8 mouse cellular contexts compared by ENCODE assay signal in the genomic region with DNA sequence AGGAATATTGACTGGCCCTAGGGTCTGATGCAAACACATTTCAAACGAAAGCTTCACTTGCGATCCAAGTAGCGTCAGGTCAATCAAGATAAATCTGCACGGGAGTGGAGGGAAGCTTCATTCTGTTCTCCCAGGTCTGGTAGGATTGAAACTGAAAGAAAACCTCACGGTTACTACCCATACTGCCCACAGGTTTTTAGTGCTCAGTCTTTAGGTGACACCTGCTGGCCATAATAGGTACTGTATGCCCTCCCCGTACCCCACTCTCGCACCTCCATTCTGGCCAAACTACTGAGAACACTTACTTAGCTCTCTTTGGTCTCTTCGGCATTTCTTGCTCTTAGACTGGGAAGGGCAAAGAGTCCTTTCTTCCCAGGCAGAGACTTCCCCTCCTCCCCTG. TPM values are rescaled to one million over a fixed set of nuclear protein-coding genes. Genes with fewer than 3 reads are reported as not detected.
DNase-seq lines count a peak whose midpoint lies in the region; ATAC-seq and TF ChIP-seq lines count a peak whose summit lies in the region.

No protein-coding gene starts in this region.

- intact Hi-C loops in heart, postnatal 10 days (cut with DNase I), result loop anchor here (5.0 kb wide), 1 partner anchor 180 kb away; no protein-coding TSS in a partner anchor
- intact Hi-C loops in left cerebral cortex, postnatal 25 days (cut with DNase I), result loop anchor here (2.0 to 10.0 kb wide), 4 partner anchors 285 to 488 kb away; partner anchors contain the start of genes Cep164, Pcsk7 and Rnf214

- TF ChIP-seq CTCF in midbrain, postnatal 0 days (IDR thresholded peaks at IDR 0.05), result peak; percentile 87

- no peaks in the 10 kb centered on the region for H3K9me3 ChIP-seq in midbrain, postnatal 0 days (ENCODE audit: low read length)
- no peaks in the 10 kb centered on the region for H3K9me3 ChIP-seq in midbrain, embryonic 11.5 days (ENCODE audit: control insufficient read depth, low read length)

- H3K27me3 ChIP-seq in midbrain, postnatal 0 days (ENCODE audit: insufficient read depth, low read length), result no peaks in the 10 kb centered on the region
- no peaks in the 10 kb centered on the region; the same call in 1 of the 2 replicates for H3K27me3 ChIP-seq in midbrain, embryonic 11.5 days (ENCODE audit: control insufficient read depth, insufficient read depth, low read length)

- H3K4me2 ChIP-seq in midbrain, postnatal 0 days (ENCODE audit: low read depth, low read length, poor library complexity, severe bottlenecking), result no peak overlapping the region
- no peak overlapping the region for H3K4me2 ChIP-seq in midbrain, embryonic 11.5 days

- DNase-seq in midbrain, postnatal 0 days (ENCODE audit: low spot score), result peak; percentile 70
- DNase-seq in midbrain, embryonic 11.5 days (ENCODE audit: low spot score, missing footprints), result no peak
- peak; percentile 48 for DNase-seq in NIH3T3 (ENCODE audit: low read depth)
- peak; percentile 83 to 89 for DNase-seq in cerebellum, postnatal 10 days
- peak; percentile 48 to 64 for DNase-seq in heart, postnatal 10 days
- peak; percentile 47 to 56 for DNase-seq in left cerebral cortex, postnatal 25 days (ENCODE audit: low spot score in 2 of 2)
- DNase-seq in mesoderm, embryonic 11.5 days (ENCODE audit: low read depth, low spot score), result peak; percentile 48
- peak; percentile 74 for DNase-seq in thymus, postnatal 25 days

- 27% methylated on average over 8 of the region's 8 CpGs for WGBS in midbrain, postnatal 0 days
- WGBS in midbrain, embryonic 11.5 days, result 34% methylated on average over 8 of the region's 8 CpGs

- no peak overlapping the region for H3K4me3 ChIP-seq in midbrain, postnatal 0 days (ENCODE audit: low read depth, low read length)
- no peak overlapping the region for H3K4me3 ChIP-seq in midbrain, embryonic 11.5 days (ENCODE audit: low read depth, low read length)

- H3K27ac ChIP-seq in midbrain, postnatal 0 days (ENCODE audit: low read depth, low read length), result no peak overlapping the region
- H3K27ac ChIP-seq in midbrain, embryonic 11.5 days (ENCODE audit: low read depth, low read length), result no peak overlapping the region

- no peaks in the 10 kb centered on the region for H3K4me1 ChIP-seq in midbrain, postnatal 0 days (ENCODE audit: insufficient read depth, low read length)
- no peaks in the 10 kb centered on the region for H3K4me1 ChIP-seq in midbrain, embryonic 11.5 days (ENCODE audit: control insufficient read depth, insufficient read depth, low read length)

- H3K36me3 ChIP-seq in midbrain, postnatal 0 days (ENCODE audit: insufficient read depth, low read length), result no peaks in the 10 kb centered on the region
- no peaks in the 10 kb centered on the region for H3K36me3 ChIP-seq in midbrain, embryonic 11.5 days (ENCODE audit: control insufficient read depth, insufficient read depth, low read length)

- no peak for ATAC-seq in midbrain, postnatal 0 days (ENCODE audit: low FRiP score)
- no peak for ATAC-seq in midbrain, embryonic 11.5 days (ENCODE audit: low FRiP score)

- no peak overlapping the region for H3K9ac ChIP-seq in midbrain, postnatal 0 days (replicated peaks; ENCODE audit: low read length, poor library complexity, severe bottlenecking)
- H3K9ac ChIP-seq in midbrain, embryonic 11.5 days (ENCODE audit: low read length), result no peak overlapping the region

RNA-seq across cellular contexts. Expression of gene Dscaml1, which starts 9.2 kb away (rescaled TPM):
- 39.1 and 42.1 TPM in 2 replicates for total RNA-seq in midbrain, postnatal 0 days (2014; rRNA removed)
- polyA plus RNA-seq in midbrain, postnatal 0 days (2015; fragmentation: Nextera tagmentation; extraction: Ambion mirVana), result 14.4 and 14.6 TPM in 2 replicates
- 0.74 and 0.86 TPM in 2 replicates for polyA plus RNA-seq in midbrain, embryonic 11.5 days (2014; fragmentation: Nextera tagmentation; extraction: Ambion mirVana)
- total RNA-seq in heart, postnatal 10 days (2021), result not detected
- 10 to 100 TPM; 51.1 to 51.7 TPM for total RNA-seq in left cerebral cortex, postnatal 25 days (2021)

RNA-seq across cellular contexts. Expression of gene Fxyd2, which starts 17.8 kb away (rescaled TPM):
- total RNA-seq in midbrain, postnatal 0 days (2014; rRNA removed), result 36.9 and 40.8 TPM in 2 replicates
- 21.0 and 27.4 TPM in 2 replicates for polyA plus RNA-seq in midbrain, postnatal 0 days (2015; fragmentation: Nextera tagmentation; extraction: Ambion mirVana)
- 1.00 and 1.5 TPM in 2 replicates for polyA plus RNA-seq in midbrain, embryonic 11.5 days (2014; fragmentation: Nextera tagmentation; extraction: Ambion mirVana)
- under 1 TPM; 0.60 to 0.92 TPM for total RNA-seq in heart, postnatal 10 days (2021)
- total RNA-seq in left cerebral cortex, postnatal 25 days (2021), result 10 to 100 TPM in 1 of 2 experiments, 1 to 10 TPM in 1; 7.2 to 13.1 TPM

RNA-seq across cellular contexts. Expression of gene Fxyd6, which starts 47.3 kb away (rescaled TPM):
- 482 and 524 TPM in 2 replicates for total RNA-seq in midbrain, postnatal 0 days (2014; rRNA removed)
- polyA plus RNA-seq in midbrain, postnatal 0 days (2015; fragmentation: Nextera tagmentation; extraction: Ambion mirVana), result 944 and 984 TPM in 2 replicates
- 123 and 129 TPM in 2 replicates for polyA plus RNA-seq in midbrain, embryonic 11.5 days (2014; fragmentation: Nextera tagmentation; extraction: Ambion mirVana)
- total RNA-seq in heart, postnatal 10 days (2021), result 10 to 100 TPM; 25.5 to 31.0 TPM
- 100 to 1,000 TPM; 105 to 131 TPM for total RNA-seq in left cerebral cortex, postnatal 25 days (2021)

Comparison
In these comparisons a context has a peak if more than half of its experiments do, and no peak if none do; other contexts are left out.
1. RNA of gene Dscaml1, which starts 9.2 kb away (total RNA-seq): 51.1 to 51.7 TPM in left cerebral cortex, postnatal 25 days and 39.1 to 42.1 TPM in midbrain, postnatal 0 days; not detected in heart, postnatal 10 days; every median in the first group is over 10 times any median in the second.
2. RNA of gene Fxyd2, which starts 17.8 kb away (total RNA-seq): 36.9 to 40.8 TPM in midbrain, postnatal 0 days and 7.2 to 13.1 TPM in left cerebral cortex, postnatal 25 days; 0.60 to 0.92 TPM in heart, postnatal 10 days; every median in the first group is over 4 times any median in the second.